Mouse (Mus musculus) limb, embryonic 14.5 days (tissue): ENCODE measurements at regions not wholly inside any gene's neighbourhood (a gene's known extent, or its start where the extent isn't known, plus 50 kb on each side); places are given as distances from the start of the nearest gene placed in this dataset.

Source experiments
- ATAC-seq: fragments of 200-750 bp; cut with Nextera tagmentation; 2 replicates; pipeline ENCODE4 v1.8.0; 2017; ENCODE audit warnings: low read depth, moderate number of reproducible peaks, moderate TSS enrichment; ENCODE audit not compliant: low FRiP score
- DNase-seq: peaks from one replicate; pipeline ENCODE4 v3.0.0-alpha.2; 2015; ENCODE audit warnings: low spot score
- H3K27ac ChIP-seq: fragments of 300-500 bp; sonication (generic); replicated peaks from 2 replicates; pipeline ENCODE4 v1.5.1; 2014; ENCODE audit warnings: low read depth, mild to moderate bottlenecking, low read length, moderate library complexity, mixed read lengths
- H3K27me3 ChIP-seq: fragments of 300-500 bp; sonication (generic); 2 replicates; pipeline ENCODE4 v1.6.1; 2014; ENCODE audit warnings: low read length, mixed read lengths; ENCODE audit not compliant: control insufficient read depth, insufficient read depth
- H3K36me3 ChIP-seq: fragments of 300-500 bp; sonication (generic); 2 replicates; pipeline ENCODE4 v1.6.1; 2014; ENCODE audit warnings: mild to moderate bottlenecking, low read length, moderate library complexity, mixed read lengths; ENCODE audit not compliant: control insufficient read depth, insufficient read depth
- H3K4me1 ChIP-seq: fragments of 300-500 bp; sonication (generic); 2 replicates; pipeline ENCODE4 v1.6.1; 2014; ENCODE audit warnings: antibody characterized with exemption, low read length, mixed read lengths; ENCODE audit not compliant: control insufficient read depth, insufficient read depth
- H3K4me2 ChIP-seq: fragments of 300-500 bp; sonication (generic); replicated peaks from 2 replicates; pipeline ENCODE4 v1.6.1; 2014; ENCODE audit warnings: low read depth, mild to moderate bottlenecking, low read length, moderate library complexity; ENCODE audit not compliant: severe bottlenecking
- H3K4me3 ChIP-seq: fragments of 300-500 bp; sonication (generic); replicated peaks from 2 replicates; pipeline ENCODE4 v1.5.1; 2014; ENCODE audit warnings: low read length
- H3K9ac ChIP-seq: fragments of 300-500 bp; sonication (generic); 2 replicates; pipeline ENCODE4 v1.6.1; 2014; ENCODE audit warnings: mild to moderate bottlenecking, low read depth, low read length, moderate library complexity; ENCODE audit not compliant: severe bottlenecking
- H3K9me3 ChIP-seq: fragments of 300-500 bp; sonication (generic); 2 replicates; pipeline ENCODE4 v1.6.1; 2016; ENCODE audit warnings: low read length; ENCODE audit not compliant: control insufficient read depth
- POLR2A ChIP-seq: fragments of 200-500 bp; IDR thresholded peaks from 2 replicates; pipeline ENCODE4 v1.8.0; 2012; ENCODE audit warnings: inconsistent platforms, mild to moderate bottlenecking, moderate library complexity, borderline replicate concordance; ENCODE audit not compliant: insufficient read depth, insufficient read length; ENCODE audit errors: extremely low read depth
- WGBS: fragments of 180-500 bp; shearing (Covaris S2); extraction: QIAGEN DNeasy Blood & Tissue Kit; methylation state at CpG from one replicate; pipeline ENCODE4 v1.1.7; 2014; 5-methylcytosine and 5-hydroxymethylcytosine counted together

GRCm38 (mm10) chr17:45885461-45886336 lies 146.5 kb downstream of the Vegfa start:
- peak; percentile 12; the same call in 1 of the 2 replicates for ATAC-seq
- DNase-seq = no peak
- TF ChIP-seq POLR2A = no peak
- Histone ChIP-seq H3K27ac (no peak overlapping the region), H3K9me3 (no peaks in the 10 kb centered on the region), H3K27me3 (no peaks in the 10 kb centered on the region), H3K4me1 (peaks cover 39% of the 10 kb centered on the region), H3K9ac (no peak overlapping the region), H3K4me3 (no peak overlapping the region), H3K4me2 (peak overlapping the region; percentile 16; the same call in 1 of the 2 replicates), H3K36me3 (no peaks in the 10 kb centered on the region)
- 30% methylated on average over 24 of the region's 24 CpGs for WGBS

- Histone ChIP-seq H3K27me3 (no peaks in the 10 kb centered on the region), H3K9ac (no peak overlapping the region), H3K4me1 (peaks cover 37% of the 10 kb centered on the region), H3K36me3 (no peaks in the 10 kb centered on the region), H3K27ac (no peak overlapping the region), H3K4me2 (no peak overlapping the region), H3K9me3 (no peaks in the 10 kb centered on the region), H3K4me3 (no peak overlapping the region)
- no peak for DNase-seq
- 73% methylated on average over 9 of the region's 9 CpGs for WGBS
- no peak for TF ChIP-seq POLR2A
- ATAC-seq = no peak
These were observed 148.0 kb downstream of the Vegfa start for GRCm38 (mm10) chr17:45884021-45884722.

GRCm38 (mm10) chr17:45882682-45883081 lies 149.0 kb upstream of the 1600014C23Rik start:
- Histone ChIP-seq H3K36me3 (no peaks in the 10 kb centered on the region), H3K9ac (no peak overlapping the region), H3K27me3 (no peaks in the 10 kb centered on the region), H3K4me1 (peaks cover 28% of the 10 kb centered on the region), H3K9me3 (0 out of 2 replicates have a peak, but pooled peaks cover 3% of the 10 kb centered on the region), H3K4me3 (no peak overlapping the region), H3K27ac (no peak overlapping the region), H3K4me2 (no peak overlapping the region)
- 63% methylated on average over 3 of the region's 3 CpGs for WGBS
- ATAC-seq (no peak), DNase-seq (no peak)
- no peak for TF ChIP-seq POLR2A

- H3K27me3 ChIP-seq = no peaks in the 10 kb centered on the region
- no peak overlapping the region for H3K27ac ChIP-seq
- H3K4me3 ChIP-seq = no peak overlapping the region
- H3K9me3 ChIP-seq = 0 out of 2 replicates have a peak, but pooled peaks cover 3% of the 10 kb centered on the region
- 90% methylated on average over 9 of the region's 9 CpGs for WGBS
- no peak overlapping the region for H3K4me2 ChIP-seq
- DNase-seq = no peak
- no peaks in the 10 kb centered on the region for H3K36me3 ChIP-seq
- no peak for TF ChIP-seq POLR2A
- H3K9ac ChIP-seq = no peak overlapping the region
- no peak for ATAC-seq
- H3K4me1 ChIP-seq = peaks cover 16% of the 10 kb centered on the region
These were observed 147.6 kb upstream of the 1600014C23Rik start for GRCm38 (mm10) chr17:45881284-45881683.

DNA sequence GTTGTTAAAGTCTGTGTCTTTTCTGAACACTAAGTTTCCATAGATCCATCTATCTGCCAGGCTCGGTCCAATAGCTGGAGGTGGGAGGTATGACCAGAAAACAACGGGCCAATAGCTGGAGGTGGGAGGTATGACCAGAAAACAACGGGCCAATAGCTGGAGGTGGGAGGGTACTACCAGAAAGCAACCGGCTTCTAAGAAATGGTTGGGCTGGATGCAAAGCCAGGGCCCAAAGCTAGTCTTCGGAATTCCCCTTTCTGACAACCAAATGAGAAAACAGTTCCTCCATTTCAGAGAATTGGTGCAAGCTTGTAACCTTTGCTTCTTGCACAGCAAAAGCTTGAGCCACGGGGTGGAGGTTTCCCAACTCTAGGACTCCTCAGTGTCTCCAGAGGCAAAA lies 147.1 kb upstream of the 1600014C23Rik start:
- DNase-seq = no peak
- Histone ChIP-seq H3K9ac (no peak overlapping the region), H3K4me2 (no peak overlapping the region), H3K27ac (no peak overlapping the region), H3K4me1 (peaks cover 11% of the 10 kb centered on the region), H3K36me3 (no peaks in the 10 kb centered on the region), H3K4me3 (no peak overlapping the region), H3K9me3 (0 out of 2 replicates have a peak, but pooled peaks cover 3% of the 10 kb centered on the region), H3K27me3 (no peaks in the 10 kb centered on the region)
- 85% methylated on average over 6 of the region's 6 CpGs for WGBS
- no peak for TF ChIP-seq POLR2A
- no peak; the same call in 1 of the 2 replicates for ATAC-seq
